Mouse (Mus musculus) layer of hippocampus, adult 9-11 months (tissue): ENCODE results near the gene Ing4.
"Not testable (repeated sequence)": the region's sequence is repeated elsewhere in the genome, so short reads cannot be mapped to it uniquely, and the experiment has no call there.

Experiments
- DNase-seq: peaks from one replicate; pipeline ENCODE4 v3.0.0; 2022

Gene Ing4

GRCm38 (mm10) chr6:125042081-125042480, 2.5 kb downstream of the Ing4 start:
- no peak for DNase-seq

GRCm38 (mm10) chr6:125046691-125047090, 7.1 kb downstream of the Ing4 start:
- peak; percentile 60 for DNase-seq

- DNase-seq, result no peak
Observed at GRCm38 (mm10) chr6:125049678-125050077, 10.1 kb downstream of the Ing4 start, which contains the start of gene Acrbp. Acrbp (plus strand) TSS chr6:125049689.

- DNase-seq, result no peak
Observed at GRCm38 (mm10) chr6:125051237-125051636, 11.7 kb downstream of the Ing4 start.

- no peak for DNase-seq
Observed at GRCm38 (mm10) chr6:125061493-125061892, 21.9 kb downstream of the Ing4 start.

- no peak for DNase-seq
Observed at GRCm38 (mm10) chr6:125062511-125062910, 23.0 kb downstream of the Ing4 start.

- DNase-seq, result no peak
Observed at GRCm38 (mm10) chr6:125063906-125064305, 24.3 kb downstream of the Ing4 start.

- DNase-seq, result not testable (repeated sequence)
Observed at GRCm38 (mm10) chr6:125065223-125065622, 25.7 kb downstream of the Ing4 start.

- DNase-seq, result no peak
Observed at GRCm38 (mm10) chr6:125067571-125067995, 28.0 kb downstream of the Ing4 start, which contains the start of gene Lpar5. Lpar5 (plus strand) TSS chr6:125067920.

- DNase-seq, result no peak
Observed at GRCm38 (mm10) chr6:125071170-125071895, 31.8 kb downstream of the Ing4 start.

- DNase-seq, result no peak
Observed at GRCm38 (mm10) chr6:125071896-125072279, 32.3 kb downstream of the Ing4 start.

GRCm38 (mm10) chr6:125073825-125074224, 34.3 kb downstream of the Ing4 start:
- no peak for DNase-seq

GRCm38 (mm10) chr6:125081394-125081793, 41.8 kb downstream of the Ing4 start:
- DNase-seq, result no peak

- DNase-seq, result peak; percentile 90
Observed at GRCm38 (mm10) chr6:125081797-125082560, 42.4 kb downstream of the Ing4 start.

- no peak for DNase-seq
Observed at GRCm38 (mm10) chr6:125082801-125083386, 43.3 kb downstream of the Ing4 start.

GRCm38 (mm10) chr6:125084424-125084823, 44.9 kb downstream of the Ing4 start:
- DNase-seq, result peak; percentile 72

GRCm38 (mm10) chr6:125087937-125088336, 48.4 kb downstream of the Ing4 start:
- no peak for DNase-seq

GRCm38 (mm10) chr6:125088561-125089321, 49.2 kb downstream of the Ing4 start:
- DNase-seq, result peak; percentile 88

GRCm38 (mm10) chr6:125089521-125090321, 50.2 kb downstream of the Ing4 start:
- DNase-seq, result peak; percentile 95

- no peak for DNase-seq
Observed at GRCm38 (mm10) chr6:125090341-125091085, 51.0 kb downstream of the Ing4 start.

- no peak for DNase-seq
Observed at GRCm38 (mm10) chr6:125092372-125092771, 52.8 kb downstream of the Ing4 start.
